Mouse (Mus musculus) gastrocnemius, postnatal 36 days (tissue): ENCODE results near the gene Mrps6. TPM values are rescaled to one million over a fixed set of nuclear protein-coding genes. Genes with fewer than 3 reads are reported as not detected.
A peak's percentile ranks its signal among the peaks of the same experiment; 100 is the strongest.

Experiments used
- DNase-seq, 2 experiments: peaks; one replicate each; pipeline ENCODE4 v3.0.0; 2022
- intact Hi-C: fragments of 180-260 bp; cut with DNase I; formaldehyde crosslinking; loops from one replicate; pipeline ENCODE4 v1.15.1; 2025
- total RNA-seq, 2 experiments: library from RNA; stranded (reverse); gene quantifications; 2 replicates each; pipeline ENCODE4 v1.2.3; 2021

Gene Mrps6
- total RNA-seq, 2 experiments from 2014 or later, result 19.1 to 19.5 TPM

- no peak for DNase-seq
- intact Hi-C loops, result no loop called here
Observed at GRCm38 (mm10) chr16:92158021-92158455, 100.0 kb downstream of the Mrps6 start.

GRCm38 (mm10) chr16:92158461-92159091 lies 100.5 kb downstream of the Mrps6 start:
- DNase-seq, result peak; percentile 26 to 27
- intact Hi-C loops, result no loop called here

- intact Hi-C loops, result no loop called here
- DNase-seq, result no peak
Observed at GRCm38 (mm10) chr16:92159114-92159513, 101.0 kb downstream of the Mrps6 start.

Other genes starting within 250 kb of the Mrps6 start
- gene Gm49711, start within 50 bp of the Mrps6 start, total RNA-seq, result not detected
- 1 to 10 TPM; 2.2 to 4.0 TPM for gene Slc5a3, start 52 bp downstream of the Mrps6 start, total RNA-seq
- not detected for gene Kcne2, start 234.1 kb downstream of the Mrps6 start, total RNA-seq
- gene Smim11, start 243.0 kb downstream of the Mrps6 start, total RNA-seq, result 10 to 100 TPM; 52.2 to 67.4 TPM